Mouse (Mus musculus) bone marrow, adult 2 months (tissue): ENCODE results near the gene Prr29.

Experiments
- CTCF ChIP-seq: fragments of 200-500 bp; IDR thresholded peaks from 2 replicates; pipeline ENCODE4 v1.5.1; 2011; ENCODE audit warnings: low read length, control low read depth; ENCODE audit not compliant: control insufficient read depth, insufficient read depth
- POLR2A ChIP-seq: fragments of 200-500 bp; IDR thresholded peaks from 2 replicates; pipeline ENCODE4 v1.6.1; 2011; ENCODE audit warnings: low read depth, mild to moderate bottlenecking, control low read depth, low read length, borderline replicate concordance; ENCODE audit not compliant: control insufficient read depth

DNA sequence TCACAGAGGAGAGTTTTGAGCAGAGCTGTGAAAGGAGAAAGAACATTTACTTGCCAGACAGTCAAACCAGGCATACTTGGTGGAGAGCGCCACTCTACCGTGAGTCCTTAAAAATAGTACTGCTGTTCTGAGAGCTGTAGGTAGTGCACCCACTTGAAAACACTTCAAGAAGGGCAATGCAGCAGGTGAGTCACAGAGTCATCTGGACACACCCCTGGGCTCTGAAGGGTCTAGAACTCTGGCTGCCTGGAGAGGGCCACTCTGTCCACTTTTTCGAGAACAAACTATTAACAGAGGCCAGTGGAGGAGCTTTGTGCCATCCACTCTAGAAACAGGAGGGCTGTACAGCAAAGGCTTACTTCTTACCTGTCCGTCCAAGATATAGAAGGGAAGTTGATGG, 61.2 kb downstream of the Prr29 start:
- no peak for TF ChIP-seq CTCF
- TF ChIP-seq POLR2A, result no peak
